Mouse (Mus musculus): ENCODE measurements around the gene Gm21964. TPM values are rescaled to one million over a fixed set of nuclear protein-coding genes. Genes with fewer than 3 reads are reported as not detected.

Gene Gm21964
- polyA plus RNA-seq, 1 experiment from 2014 or later: not detected

GRCm38 (mm10) chr8:110091869-110092268 lies 9.1 kb upstream of the Gm21964 start:
- no peak for ATAC-seq (ENCODE audit: extremely low read depth, insufficient number of reproducible peaks, low FRiP score, low TSS enrichment)
- Histone ChIP-seq H3K36me3 (peaks cover 36% of the 10 kb centered on the region), H3K4me3 (no peak overlapping the region), H3K4me2 (no peak overlapping the region), H3K4me1 (no peaks in the 10 kb centered on the region), H3K9ac (no peak overlapping the region), H3K27me3 (replicated peaks) (0 out of 2 replicates have a peak, but pooled peaks cover 2% of the 10 kb centered on the region), H3K27ac (replicated peaks) (no peak overlapping the region), H3K9me3 (peaks cover 23% of the 10 kb centered on the region)
- WGBS: 56% methylated on average over 1 of the region's 1 CpGs

GRCm38 (mm10) chr8:110101676-110102075 lies 669 bp downstream of the Gm21964 start:
- H3K36me3 ChIP-seq: no peaks in the 10 kb centered on the region
- no peak overlapping the region for H3K4me3 ChIP-seq
- no peaks in the 10 kb centered on the region for H3K27me3 ChIP-seq (replicated peaks)
- H3K9me3 ChIP-seq: no peaks in the 10 kb centered on the region
- H3K9ac ChIP-seq: no peak overlapping the region
- H3K4me2 ChIP-seq: no peak overlapping the region
- ATAC-seq (ENCODE audit: extremely low read depth, insufficient number of reproducible peaks, low FRiP score, low TSS enrichment): no peak
- no peak overlapping the region for H3K27ac ChIP-seq (replicated peaks)
- no peaks in the 10 kb centered on the region for H3K4me1 ChIP-seq
- 81% methylated on average over 15 of the region's 15 CpGs for WGBS

GRCm38 (mm10) chr8:110102653-110103052 lies 1.6 kb downstream of the Gm21964 start, which contains the start of gene Gm17720:
Gene Gm17720, minus strand, starts transcription at chr8:110102753.
- Histone ChIP-seq H3K9ac (no peak within 1 kb of the TSS), H3K4me1 (no peaks in the 10 kb centered on the region), H3K36me3 (no peaks in the 10 kb centered on the region), H3K4me2 (no peak within 1 kb of the TSS), H3K4me3 (no peak within 1 kb of the TSS), H3K9me3 (no peaks in the 10 kb centered on the region), H3K27ac (replicated peaks) (no peak within 1 kb of the TSS), H3K27me3 (replicated peaks) (no peaks in the 10 kb centered on the region)
- ATAC-seq (ENCODE audit: extremely low read depth, insufficient number of reproducible peaks, low FRiP score, low TSS enrichment): no peak
- 82% methylated on average over 3 of the region's 3 CpGs for WGBS

- H3K36me3 ChIP-seq: no peaks in the 10 kb centered on the region
- no peak overlapping the region for H3K4me3 ChIP-seq
- WGBS: 44% methylated on average over 6 of the region's 6 CpGs
- 0 out of 2 replicates have a peak, but pooled peaks cover 3% of the 10 kb centered on the region for H3K4me1 ChIP-seq
- H3K27me3 ChIP-seq (replicated peaks): 0 out of 2 replicates have a peak, but pooled peaks cover 10% of the 10 kb centered on the region
- no peak overlapping the region for H3K27ac ChIP-seq (replicated peaks)
- ATAC-seq (ENCODE audit: extremely low read depth, insufficient number of reproducible peaks, low FRiP score, low TSS enrichment): no peak
- no peak overlapping the region for H3K9ac ChIP-seq
- H3K4me2 ChIP-seq: no peak overlapping the region
- H3K9me3 ChIP-seq: no peaks in the 10 kb centered on the region
Observed at GRCm38 (mm10) chr8:110119715-110120114, 18.7 kb downstream of the Gm21964 start.

- Histone ChIP-seq H3K9ac (no peak overlapping the region), H3K4me1 (no peaks in the 10 kb centered on the region), H3K9me3 (no peaks in the 10 kb centered on the region), H3K36me3 (no peaks in the 10 kb centered on the region), H3K4me3 (no peak overlapping the region), H3K4me2 (no peak overlapping the region), H3K27ac (replicated peaks) (no peak overlapping the region), H3K27me3 (replicated peaks) (peaks cover 8% of the 10 kb centered on the region)
- ATAC-seq (ENCODE audit: extremely low read depth, insufficient number of reproducible peaks, low FRiP score, low TSS enrichment): no peak
- 19% methylated on average over 13 of the region's 13 CpGs for WGBS
Observed at GRCm38 (mm10) chr8:110130537-110130936, 29.5 kb downstream of the Gm21964 start.

GRCm38 (mm10) chr8:110134236-110134635 lies 33.2 kb downstream of the Gm21964 start:
- Histone ChIP-seq H3K36me3 (no peaks in the 10 kb centered on the region), H3K4me1 (no peaks in the 10 kb centered on the region), H3K9me3 (no peaks in the 10 kb centered on the region), H3K9ac (no peak overlapping the region), H3K4me2 (no peak overlapping the region), H3K27me3 (replicated peaks) (no peaks in the 10 kb centered on the region), H3K27ac (replicated peaks) (no peak overlapping the region), H3K4me3 (no peak overlapping the region)
- 85% methylated on average over 8 of the region's 8 CpGs for WGBS
- ATAC-seq (ENCODE audit: extremely low read depth, insufficient number of reproducible peaks, low FRiP score, low TSS enrichment): no peak

GRCm38 (mm10) chr8:110135515-110135914 lies 34.5 kb downstream of the Gm21964 start:
- Histone ChIP-seq H3K27ac (replicated peaks) (no peak overlapping the region), H3K9me3 (no peaks in the 10 kb centered on the region), H3K9ac (no peak overlapping the region), H3K36me3 (no peaks in the 10 kb centered on the region), H3K4me2 (no peak overlapping the region), H3K27me3 (replicated peaks) (0 out of 2 replicates have a peak, but pooled peaks cover 3% of the 10 kb centered on the region), H3K4me1 (no peaks in the 10 kb centered on the region), H3K4me3 (no peak overlapping the region)
- ATAC-seq (ENCODE audit: extremely low read depth, insufficient number of reproducible peaks, low FRiP score, low TSS enrichment): no peak
- 76% methylated on average over 7 of the region's 7 CpGs for WGBS

GRCm38 (mm10) chr8:110140156-110140555 lies 39.1 kb downstream of the Gm21964 start:
- WGBS: 64% methylated on average over 3 of the region's 3 CpGs
- no peak for ATAC-seq (ENCODE audit: extremely low read depth, insufficient number of reproducible peaks, low FRiP score, low TSS enrichment)

GRCm38 (mm10) chr8:110140770-110141169 lies 39.8 kb downstream of the Gm21964 start:
- Histone ChIP-seq H3K27ac (replicated peaks) (no peak overlapping the region), H3K4me2 (no peak overlapping the region), H3K36me3 (no peaks in the 10 kb centered on the region), H3K27me3 (replicated peaks) (peaks cover 16% of the 10 kb centered on the region), H3K4me1 (no peaks in the 10 kb centered on the region), H3K4me3 (no peak overlapping the region), H3K9ac (no peak overlapping the region), H3K9me3 (no peaks in the 10 kb centered on the region; the same call in 1 of the 2 replicates)
- 63% methylated on average over 4 of the region's 4 CpGs for WGBS
- no peak for ATAC-seq (ENCODE audit: extremely low read depth, insufficient number of reproducible peaks, low FRiP score, low TSS enrichment)

More at GRCm38 (mm10) chr8:110140156-110140555, 39.1 kb downstream of the Gm21964 start:
- Histone ChIP-seq H3K4me2 (no peak overlapping the region), H3K36me3 (no peaks in the 10 kb centered on the region), H3K9me3 (no peaks in the 10 kb centered on the region; the same call in 1 of the 2 replicates), H3K4me1 (no peaks in the 10 kb centered on the region), H3K9ac (no peak overlapping the region), H3K27ac (replicated peaks) (no peak overlapping the region), H3K4me3 (no peak overlapping the region), H3K27me3 (replicated peaks) (peaks cover 16% of the 10 kb centered on the region)

GRCm38 (mm10) chr8:110145538-110145937 lies 44.5 kb downstream of the Gm21964 start:
- Histone ChIP-seq H3K36me3 (no peaks in the 10 kb centered on the region), H3K27ac (replicated peaks) (no peak overlapping the region), H3K4me1 (peaks cover 12% of the 10 kb centered on the region; the same call in 1 of the 2 replicates), H3K27me3 (replicated peaks) (peaks cover 13% of the 10 kb centered on the region), H3K9me3 (no peaks in the 10 kb centered on the region; the same call in 1 of the 2 replicates), H3K4me2 (no peak overlapping the region), H3K9ac (no peak overlapping the region), H3K4me3 (no peak overlapping the region)
- no peak for ATAC-seq (ENCODE audit: extremely low read depth, insufficient number of reproducible peaks, low FRiP score, low TSS enrichment)
- WGBS: 0% methylated on average over 4 of the region's 4 CpGs

- WGBS: 64% methylated on average over 6 of the region's 6 CpGs
- Histone ChIP-seq H3K36me3 (no peaks in the 10 kb centered on the region), H3K4me3 (no peak overlapping the region), H3K27me3 (replicated peaks) (no peaks in the 10 kb centered on the region), H3K4me2 (no peak overlapping the region), H3K4me1 (peaks cover 2% of the 10 kb centered on the region; the same call in 1 of the 2 replicates), H3K9me3 (no peaks in the 10 kb centered on the region), H3K27ac (replicated peaks) (no peak overlapping the region), H3K9ac (no peak overlapping the region)
- ATAC-seq (ENCODE audit: extremely low read depth, insufficient number of reproducible peaks, low FRiP score, low TSS enrichment): no peak
Observed at GRCm38 (mm10) chr8:110152951-110153350, 51.9 kb downstream of the Gm21964 start.

Data from heart, embryonic 13.5 days (tissue).